Mouse (Mus musculus): Measurements from ENCODE around the gene Zfp668. TPM values are rescaled to one million over a fixed set of nuclear protein-coding genes. Genes with fewer than 3 reads are reported as not detected.

The Zfp668 gene
- total and polyA plus RNA-seq, 2 experiments from 2014 or later, result 3.2 to 7.1 TPM

- ATAC-seq (ENCODE audit: insufficient read depth, low read depth) (no peak), DNase-seq (ENCODE audit: low spot score) (no peak)
- no peaks in the 10 kb centered on the region for H3K27me3 ChIP-seq (ENCODE audit: control insufficient read depth, insufficient read depth, low read length)
- H3K9me3 ChIP-seq (replicated peaks; ENCODE audit: control insufficient read depth, low read length), result no peaks in the 10 kb centered on the region
- no peaks in the 10 kb centered on the region for H3K4me1 ChIP-seq (ENCODE audit: control insufficient read depth, insufficient read depth)
- no peaks in the 10 kb centered on the region for H3K36me3 ChIP-seq (replicated peaks; ENCODE audit: control insufficient read depth, insufficient read depth, low read length)
- no peak overlapping the region for H3K9ac ChIP-seq (replicated peaks; ENCODE audit: low read depth, low read length)
- H3K4me2 ChIP-seq (ENCODE audit: low read depth, low read length), result no peak overlapping the region
- no peak for TF ChIP-seq CTCF (IDR thresholded peaks at IDR 0.05; ENCODE audit: low read depth)
- no peak for TF ChIP-seq EP300 (IDR thresholded peaks at IDR 0.05; ENCODE audit: low read depth)
- WGBS, result 84% methylated on average over 6 of the region's 6 CpGs
- no peak overlapping the region for H3K27ac ChIP-seq (ENCODE audit: low read depth)
- no peak overlapping the region for H3K4me3 ChIP-seq (ENCODE audit: low read depth, low read length)
Measured at GRCm38 (mm10) chr7:127858258-127858657, 18.4 kb downstream of the Zfp668 start.

DNA sequence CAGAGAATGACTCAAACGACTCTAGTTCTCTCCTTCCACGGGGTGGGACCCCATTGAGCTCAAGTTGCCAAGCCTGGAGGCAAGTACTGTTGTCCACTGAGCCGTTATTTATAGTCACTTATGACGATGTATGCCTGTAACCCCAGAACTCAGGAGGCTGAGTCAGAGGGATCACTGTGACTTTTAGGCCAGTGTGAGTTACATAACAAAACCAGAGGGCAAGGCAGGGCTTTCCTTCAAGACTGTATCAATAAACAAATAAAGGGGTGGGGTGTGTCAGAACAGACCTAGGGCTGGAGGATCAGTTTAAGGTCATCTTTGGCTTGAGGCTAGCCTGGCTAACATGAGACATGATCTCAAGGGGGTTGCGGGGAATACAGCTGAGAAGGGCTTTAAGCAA, 25.7 kb downstream of the Zfp668 start:
- H3K9ac ChIP-seq (replicated peaks; ENCODE audit: low read depth, low read length), result no peak overlapping the region
- H3K4me3 ChIP-seq (ENCODE audit: low read depth, low read length), result no peak overlapping the region
- no peak overlapping the region for H3K4me2 ChIP-seq (ENCODE audit: low read depth, low read length)
- 50% methylated on average over 5 of the region's 5 CpGs for whole genome bisulfite sequencing
- no peaks in the 10 kb centered on the region for H3K4me1 ChIP-seq (ENCODE audit: control insufficient read depth, insufficient read depth)
- DNase-seq (ENCODE audit: low spot score) (no peak), ATAC-seq (ENCODE audit: insufficient read depth, low read depth) (no peak)
- no peaks in the 10 kb centered on the region for H3K27me3 ChIP-seq (ENCODE audit: control insufficient read depth, insufficient read depth, low read length)
- H3K9me3 ChIP-seq (replicated peaks; ENCODE audit: control insufficient read depth, low read length), result no peaks in the 10 kb centered on the region
- peaks cover 28% of the 10 kb centered on the region for H3K36me3 ChIP-seq (replicated peaks; ENCODE audit: control insufficient read depth, insufficient read depth, low read length)
- no peak overlapping the region for H3K27ac ChIP-seq (ENCODE audit: low read depth)
- no peak for TF ChIP-seq EP300 (IDR thresholded peaks at IDR 0.05; ENCODE audit: low read depth)
- TF ChIP-seq CTCF (IDR thresholded peaks at IDR 0.05; ENCODE audit: low read depth), result no peak

- no peaks in the 10 kb centered on the region for H3K27me3 ChIP-seq (ENCODE audit: control insufficient read depth, insufficient read depth, low read length)
- H3K4me3 ChIP-seq (ENCODE audit: low read depth, low read length), result no peak overlapping the region
- no peak overlapping the region for H3K27ac ChIP-seq (ENCODE audit: low read depth)
- ATAC-seq (ENCODE audit: insufficient read depth, low read depth), result no peak
- no peak for DNase-seq (ENCODE audit: low spot score)
- H3K4me1 ChIP-seq (ENCODE audit: control insufficient read depth, insufficient read depth), result no peaks in the 10 kb centered on the region
- 58% methylated on average over 6 of the region's 6 CpGs for WGBS
- H3K4me2 ChIP-seq (ENCODE audit: low read depth, low read length), result no peak overlapping the region
- no peak overlapping the region for H3K9ac ChIP-seq (replicated peaks; ENCODE audit: low read depth, low read length)
- peaks cover 34% of the 10 kb centered on the region for H3K36me3 ChIP-seq (replicated peaks; ENCODE audit: control insufficient read depth, insufficient read depth, low read length)
- no peak for TF ChIP-seq CTCF (IDR thresholded peaks at IDR 0.05; ENCODE audit: low read depth)
- no peak for TF ChIP-seq EP300 (IDR thresholded peaks at IDR 0.05; ENCODE audit: low read depth)
- H3K9me3 ChIP-seq (replicated peaks; ENCODE audit: control insufficient read depth, low read length), result no peaks in the 10 kb centered on the region
Measured at GRCm38 (mm10) chr7:127849973-127850875, 26.4 kb downstream of the Zfp668 start.

DNA sequence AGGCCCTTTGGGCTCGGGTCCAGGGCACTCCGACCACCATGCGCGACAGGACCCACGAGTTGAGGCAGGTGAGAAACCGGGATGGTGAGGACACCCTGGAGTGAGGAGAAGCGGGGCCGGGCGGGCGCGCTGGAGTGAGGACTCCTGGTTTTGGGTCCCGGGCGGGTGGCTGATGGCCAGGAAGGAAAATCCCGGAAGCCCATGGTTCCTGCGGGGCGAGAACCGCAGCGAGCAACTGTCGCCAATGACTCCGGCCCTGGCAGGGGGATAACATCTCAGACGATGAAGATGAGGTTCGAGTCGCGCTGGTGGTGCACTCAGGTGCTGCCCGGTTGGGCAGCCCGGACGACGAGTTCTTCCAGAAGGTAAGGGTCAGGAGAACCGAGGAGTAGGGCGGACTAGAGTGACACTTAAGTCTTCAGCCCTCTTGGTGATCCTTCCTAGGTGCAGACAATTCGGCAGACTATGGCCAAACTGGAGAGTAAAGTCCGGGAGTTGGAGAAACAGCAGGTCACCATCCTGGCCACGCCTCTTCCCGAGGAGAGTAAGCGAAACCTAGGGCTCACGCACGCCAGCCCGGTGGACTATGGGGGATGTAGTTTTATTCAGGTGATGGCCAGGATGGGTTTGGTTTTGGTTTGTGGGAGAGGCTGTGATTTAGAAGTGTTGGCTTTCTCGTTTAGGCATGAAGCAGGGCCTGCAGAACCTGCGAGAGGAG, 34.5 kb downstream of the Zfp668 start:
- peak overlapping the region; percentile 86 for H3K4me3 ChIP-seq (ENCODE audit: low read depth, low read length)
- TF ChIP-seq EP300 (IDR thresholded peaks at IDR 0.05; ENCODE audit: low read depth) (peak; percentile 3; the same call in 1 of the 2 replicates), CTCF (IDR thresholded peaks at IDR 0.05; ENCODE audit: low read depth) (no peak)
- H3K27me3 ChIP-seq (ENCODE audit: control insufficient read depth, insufficient read depth, low read length), result no peaks in the 10 kb centered on the region
- peak overlapping the region; percentile 73 for H3K9ac ChIP-seq (replicated peaks; ENCODE audit: low read depth, low read length)
- H3K4me2 ChIP-seq (ENCODE audit: low read depth, low read length), result peak overlapping the region; percentile 96
- H3K4me1 ChIP-seq (ENCODE audit: control insufficient read depth, insufficient read depth), result peaks cover 5% of the 10 kb centered on the region
- WGBS, result under 1% methylated on average over 40 of the region's 40 CpGs
- peak; percentile 78 for DNase-seq (ENCODE audit: low spot score)
- peak overlapping the region; percentile 91 for H3K27ac ChIP-seq (ENCODE audit: low read depth)
- ATAC-seq (ENCODE audit: insufficient read depth, low read depth), result peak; percentile 47
- peaks cover 37% of the 10 kb centered on the region for H3K36me3 ChIP-seq (replicated peaks; ENCODE audit: control insufficient read depth, insufficient read depth, low read length)
- no peaks in the 10 kb centered on the region for H3K9me3 ChIP-seq (replicated peaks; ENCODE audit: control insufficient read depth, low read length)

- DNase-seq (ENCODE audit: low spot score) (peak; percentile 95), ATAC-seq (ENCODE audit: insufficient read depth, low read depth) (peak; percentile 94)
- peaks cover 5% of the 10 kb centered on the region for H3K4me1 ChIP-seq (ENCODE audit: control insufficient read depth, insufficient read depth)
- peak; percentile 59; the same call in 1 of the 2 replicates for TF ChIP-seq EP300 (IDR thresholded peaks at IDR 0.05; ENCODE audit: low read depth)
- TF ChIP-seq CTCF (IDR thresholded peaks at IDR 0.05; ENCODE audit: low read depth), result 0 out of 2 replicates have a peak, but pooled peaks have one; percentile 3
- H3K4me2 ChIP-seq (ENCODE audit: low read depth, low read length), result peak overlapping the region; percentile 96
- peak overlapping the region; percentile 91 for H3K27ac ChIP-seq (ENCODE audit: low read depth)
- H3K4me3 ChIP-seq (ENCODE audit: low read depth, low read length), result peak overlapping the region; percentile 86
- no peaks in the 10 kb centered on the region for H3K9me3 ChIP-seq (replicated peaks; ENCODE audit: control insufficient read depth, low read length)
- peak overlapping the region; percentile 73 for H3K9ac ChIP-seq (replicated peaks; ENCODE audit: low read depth, low read length)
- H3K27me3 ChIP-seq (ENCODE audit: control insufficient read depth, insufficient read depth, low read length), result no peaks in the 10 kb centered on the region
- WGBS, result under 1% methylated on average over 44 of the region's 46 CpGs
- peaks cover 30% of the 10 kb centered on the region for H3K36me3 ChIP-seq (replicated peaks; ENCODE audit: control insufficient read depth, insufficient read depth, low read length)
Measured at GRCm38 (mm10) chr7:127841340-127842000, 35.2 kb downstream of the Zfp668 start.

Measured in heart, postnatal 0 days (tissue).